Mouse (Mus musculus): ENCODE measurements around the gene Lnpep.

GRCm38 (mm10) chr17:17485789-17486188 is 139.1 kb downstream of the Lnpep start:
- TF ChIP-seq CTCF (IDR thresholded peaks at IDR 0.05; ENCODE audit: control insufficient read depth, insufficient read depth, low read length) (no peak), POLR2A (IDR thresholded peaks at IDR 0.05; ENCODE audit: borderline replicate concordance, control insufficient read depth, low read depth, low read length) (no peak)

All from bone marrow, adult 2 months (tissue).